Mouse (Mus musculus): ENCODE measurements around the gene Cap2.

The Cap2 gene

DNA sequence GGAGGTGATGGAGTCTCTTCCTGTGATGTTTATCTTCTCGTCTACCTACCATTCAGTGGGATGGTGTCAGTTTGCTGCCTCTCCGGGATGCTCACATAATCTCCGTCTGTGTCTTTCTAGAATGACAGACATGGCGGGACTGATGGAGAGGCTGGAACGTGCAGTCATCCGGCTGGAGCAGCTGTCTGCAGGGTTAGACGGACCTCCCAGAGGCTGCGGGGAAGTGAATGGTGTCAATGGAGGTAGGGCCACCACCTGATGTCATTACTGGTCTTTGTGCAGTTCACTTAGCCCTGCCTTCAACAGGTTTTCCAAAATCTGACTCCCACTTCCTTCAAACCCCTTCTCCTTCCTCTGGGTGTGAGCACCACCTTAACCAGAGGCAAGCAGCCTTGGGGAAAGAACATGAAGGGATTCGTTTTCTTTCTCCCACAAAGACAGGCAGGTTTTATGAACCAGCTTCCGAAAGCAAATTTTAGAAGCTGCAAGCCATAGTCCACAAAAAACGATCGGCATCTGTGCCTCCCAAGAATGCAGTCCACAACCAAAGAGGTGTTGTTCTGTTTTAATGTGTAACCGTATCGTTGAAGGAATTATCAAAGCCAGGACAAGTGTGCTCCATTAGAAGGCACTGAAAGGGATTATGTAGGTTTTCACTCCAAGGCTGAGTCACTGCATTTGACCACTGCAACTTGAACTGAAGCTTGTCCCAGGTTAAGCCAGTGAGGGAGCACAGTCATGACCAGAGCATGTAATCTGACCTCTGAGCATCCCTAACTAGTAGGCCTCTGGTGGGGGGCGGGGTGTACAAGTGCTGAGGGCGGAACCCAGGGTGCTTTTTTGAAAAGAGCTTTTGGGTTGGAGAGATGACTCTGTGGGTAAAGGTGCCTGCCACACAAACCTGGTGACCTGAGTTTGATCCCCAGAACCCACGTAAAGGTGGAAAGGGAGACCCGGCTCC, 23.9 kb downstream of the Cap2 start:
- no peak for DNase-seq (ENCODE audit: low spot score)

DNA sequence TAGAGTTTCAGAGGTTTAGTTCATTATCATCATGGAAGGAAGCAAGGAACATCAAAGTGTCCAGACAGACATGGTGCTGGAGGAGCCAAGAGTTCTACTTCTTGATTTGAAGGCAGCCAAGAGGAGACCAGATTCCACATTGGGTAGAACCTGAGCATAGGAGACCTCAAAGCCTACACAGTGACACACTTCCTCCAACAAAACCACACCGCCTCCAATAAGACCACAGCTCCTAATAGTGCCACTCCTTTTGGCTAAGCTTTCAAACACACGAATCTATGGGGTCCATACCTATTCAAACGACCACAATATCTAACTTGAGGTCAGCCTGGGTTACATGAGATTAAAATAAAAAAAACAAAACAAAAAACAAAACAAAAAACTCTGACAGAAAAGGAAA, 25.0 kb downstream of the Cap2 start:
- no peak for DNase-seq (ENCODE audit: low spot score)

DNA sequence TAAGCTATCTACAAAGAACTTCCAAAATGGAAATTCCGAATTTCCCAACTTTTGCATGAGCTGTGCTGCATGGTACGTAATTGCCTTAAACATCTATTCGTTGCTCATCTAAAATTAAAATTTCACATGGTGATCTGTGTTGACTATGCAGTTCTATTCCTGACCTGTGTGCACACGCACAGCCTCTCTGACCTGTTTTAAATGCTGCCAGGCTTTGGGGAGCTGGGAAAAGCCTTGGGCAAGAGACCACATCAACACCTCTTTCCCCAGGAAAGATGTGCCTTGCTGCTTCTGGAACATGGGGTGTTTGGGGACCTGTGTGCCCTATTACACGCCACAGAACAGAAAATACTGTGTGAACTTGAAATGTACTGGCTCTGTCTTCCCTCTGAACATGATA, 25.7 kb downstream of the Cap2 start:
- no peak for DNase-seq (ENCODE audit: low spot score)

DNA sequence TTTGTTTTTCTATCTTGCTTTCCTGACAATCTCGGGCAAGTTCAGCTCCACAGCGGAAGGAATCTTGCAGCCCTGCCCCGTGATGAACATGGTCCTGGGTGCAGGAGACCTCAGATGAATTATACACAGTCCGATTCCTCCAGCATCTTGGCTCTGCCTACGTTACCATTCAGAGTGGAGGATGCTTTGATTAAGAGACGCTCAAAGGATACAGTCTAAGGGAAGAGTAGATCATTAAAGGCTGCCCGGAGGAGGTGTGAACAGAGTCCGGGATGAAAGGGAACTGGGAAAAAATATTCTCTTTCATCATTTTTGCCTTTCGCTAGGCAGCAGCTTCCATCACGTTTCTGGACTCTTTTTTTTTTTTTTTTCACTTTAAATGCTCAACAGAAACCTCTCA, 27.4 kb downstream of the Cap2 start:
- DNase-seq (ENCODE audit: low spot score) = no peak

DNA sequence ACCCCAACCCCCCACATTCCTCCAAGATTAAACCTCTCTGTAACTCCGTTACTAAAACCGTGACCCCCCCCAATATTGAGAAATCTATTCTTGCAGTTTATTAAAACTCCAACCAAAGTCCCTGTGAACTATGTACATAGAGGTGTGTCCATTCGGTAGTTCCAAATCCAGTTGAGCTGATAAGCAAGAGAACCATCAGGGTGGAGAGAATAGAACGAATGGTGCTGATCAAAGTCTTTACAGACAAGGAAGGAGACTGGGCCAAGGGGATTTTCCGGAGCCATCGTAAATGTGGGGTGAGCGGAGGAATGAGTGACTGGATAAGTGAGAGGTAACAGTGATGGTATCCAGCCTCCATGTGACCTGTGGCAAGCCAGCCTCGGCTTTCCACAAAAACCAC, 28.9 kb downstream of the Cap2 start:
- no peak for DNase-seq (ENCODE audit: low spot score)

DNA sequence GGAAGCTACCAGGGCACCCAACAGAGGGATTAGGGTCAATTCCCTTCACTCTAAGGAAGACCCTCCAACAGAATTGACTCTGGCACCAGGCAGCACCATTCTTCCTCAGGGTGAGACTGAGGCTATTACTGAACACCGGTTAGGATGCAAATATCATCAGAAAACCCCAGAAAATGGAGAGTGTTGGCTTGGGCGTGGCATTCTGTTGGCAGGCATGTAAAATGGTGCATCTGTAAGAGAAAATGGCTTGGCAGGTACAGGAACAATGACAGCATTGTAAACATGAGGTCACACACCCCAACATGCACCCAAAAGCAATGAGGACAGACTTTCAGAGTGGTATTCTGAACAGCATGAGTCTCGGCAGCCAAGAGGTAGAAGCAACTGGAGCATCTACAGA, 30.0 kb downstream of the Cap2 start:
- no peak for DNase-seq (ENCODE audit: low spot score)

DNA sequence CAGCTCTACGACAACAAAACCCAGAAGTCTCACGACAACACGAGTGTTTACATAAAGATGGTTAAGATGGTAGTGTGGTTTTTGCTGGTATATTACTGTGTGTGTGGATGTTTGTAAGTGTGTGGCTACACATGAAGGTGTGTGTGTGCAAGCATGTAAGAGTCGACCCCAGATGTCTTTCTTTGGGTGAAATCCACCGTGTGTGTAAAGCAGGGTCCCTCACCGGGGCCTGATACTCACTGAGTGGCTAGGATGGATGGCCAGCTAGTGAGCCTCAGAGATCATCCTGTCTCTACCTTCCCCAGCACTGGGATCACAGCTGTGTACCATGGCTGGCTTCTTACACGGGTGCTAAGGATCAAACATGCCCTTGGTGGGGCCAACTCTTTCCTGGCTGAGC, 30.6 kb downstream of the Cap2 start:
- no peak for DNase-seq (ENCODE audit: low spot score)

DNA sequence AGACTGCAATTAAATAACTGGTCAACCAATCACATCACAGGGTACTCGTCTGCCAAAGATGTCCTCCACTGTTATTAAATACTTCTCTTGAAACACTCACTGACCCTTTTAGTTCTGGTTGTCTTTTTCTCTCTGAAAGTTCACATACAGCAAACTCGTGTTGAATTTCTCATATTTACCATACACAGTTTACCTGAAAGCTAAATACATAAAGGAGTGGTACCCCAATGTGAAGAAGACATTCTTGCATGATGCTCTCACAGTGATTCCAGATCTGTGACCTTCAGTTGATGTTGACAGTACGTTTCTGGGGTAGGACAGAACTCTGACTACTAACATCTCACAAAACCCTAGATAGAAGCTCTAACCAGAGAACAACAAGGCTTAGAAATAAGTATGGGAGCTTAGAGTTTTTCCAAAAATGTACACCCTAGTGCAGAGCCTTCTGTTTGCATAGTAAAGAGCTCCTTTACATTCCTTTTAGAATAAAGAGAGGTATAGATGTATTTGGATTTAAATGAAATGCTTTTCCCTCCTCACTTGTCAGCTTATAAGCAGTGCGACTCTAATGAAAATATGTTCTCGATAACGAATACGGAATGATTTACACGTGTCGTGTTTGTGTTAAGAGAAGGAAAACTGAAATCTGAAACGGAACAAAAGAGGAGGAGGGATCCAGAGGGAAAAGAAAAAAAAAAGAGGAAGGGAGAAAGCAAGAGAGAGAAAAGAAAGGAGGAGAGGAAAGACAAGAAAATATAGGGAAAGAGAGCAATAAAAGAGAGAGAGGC, 31.9 kb downstream of the Cap2 start:
- no peak for DNase-seq (ENCODE audit: low spot score)

DNA sequence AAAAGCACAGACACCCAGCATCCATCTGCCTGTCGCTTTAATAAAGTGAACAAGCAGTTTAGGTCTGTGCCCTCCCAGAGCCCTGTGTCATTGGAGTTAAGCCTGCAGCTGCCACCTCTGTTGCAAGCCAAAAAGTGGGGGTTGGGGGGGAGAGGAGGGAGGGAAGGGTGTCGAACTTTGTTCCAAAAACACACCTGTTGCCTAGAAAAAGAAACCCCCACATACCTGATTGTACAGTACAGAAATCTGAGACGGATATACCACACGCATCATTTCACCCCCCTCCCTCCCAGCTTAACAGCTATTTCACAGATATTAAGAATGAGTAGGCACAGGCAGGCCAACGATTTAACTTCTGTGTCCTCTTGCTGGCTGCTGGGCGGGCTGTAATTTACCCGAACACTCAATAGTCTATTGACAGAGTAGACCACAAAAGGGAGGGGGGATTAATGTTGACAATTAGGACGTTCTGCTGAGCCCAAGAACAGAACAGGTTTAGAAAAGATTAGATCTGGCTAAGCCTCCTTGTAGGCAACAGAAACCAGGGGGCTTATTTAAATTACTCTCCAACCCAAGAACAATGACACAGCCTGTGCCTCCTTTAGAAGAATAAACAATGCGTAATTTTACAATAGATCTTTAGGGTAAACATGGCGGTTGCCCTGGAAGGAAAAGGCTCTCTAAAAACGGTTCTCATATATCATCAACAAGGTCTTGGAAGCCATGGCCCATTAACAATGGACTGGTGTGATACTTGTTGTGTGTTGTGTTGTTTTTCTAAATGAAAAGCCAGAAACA, 32.7 kb downstream of the Cap2 start:
- DNase-seq (ENCODE audit: low spot score) = no peak

DNA sequence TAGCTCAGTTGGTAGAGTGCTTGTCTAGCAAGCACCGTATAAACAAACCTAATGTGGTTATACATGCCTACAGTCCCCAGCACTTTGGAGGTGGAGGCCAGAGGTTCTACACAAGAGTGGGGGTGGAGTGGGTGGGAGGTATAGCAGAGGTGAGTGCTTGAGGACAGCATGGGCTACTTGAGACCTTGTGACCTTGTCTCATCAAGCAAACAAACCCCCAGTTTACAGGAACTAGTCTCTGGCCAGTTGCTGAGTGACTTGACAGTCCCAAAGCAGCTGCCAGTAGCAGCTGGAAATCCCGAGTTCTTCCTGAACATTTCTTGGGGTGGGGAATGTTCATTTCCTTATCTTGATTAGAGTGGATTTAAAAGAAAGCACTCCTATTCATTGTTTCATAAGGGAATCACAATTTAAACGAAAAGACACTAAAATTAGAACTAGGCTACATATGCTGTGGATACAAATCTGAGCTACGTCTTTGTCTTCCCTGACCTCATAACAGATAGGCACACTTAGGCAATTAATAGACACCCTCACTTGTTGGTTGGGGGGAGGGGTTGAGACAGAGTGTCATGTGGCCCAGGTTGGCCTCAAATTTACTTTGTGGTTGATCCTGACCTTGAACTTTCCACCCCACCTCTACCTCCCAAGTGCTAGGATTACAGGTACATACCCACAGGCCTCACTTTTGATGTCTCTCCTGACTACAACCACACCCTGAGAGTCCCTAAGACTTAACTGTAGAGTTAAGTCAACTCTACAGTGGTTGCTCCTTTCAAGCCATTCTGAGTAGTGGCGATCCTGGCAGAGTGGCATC, 33.5 kb downstream of the Cap2 start:
- no peak for DNase-seq (ENCODE audit: low spot score)

DNA sequence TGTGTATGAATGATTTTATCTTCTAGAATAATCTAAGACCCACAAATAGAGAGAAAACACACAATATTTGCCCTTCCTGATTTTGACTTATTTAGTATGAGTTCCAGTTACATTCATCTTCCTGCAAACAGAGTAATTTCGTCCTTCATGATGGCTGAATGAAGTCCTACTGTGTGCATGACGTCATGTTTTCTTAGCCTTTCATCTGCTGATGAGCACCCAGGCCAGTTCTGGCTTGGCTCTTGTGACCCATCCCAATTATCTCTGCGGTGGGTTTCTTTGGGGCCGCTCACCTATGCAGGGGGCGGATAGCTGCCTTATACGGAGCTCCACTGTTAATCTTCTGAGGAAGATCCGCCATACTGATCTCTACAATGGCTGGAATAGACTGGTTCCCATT, 37.6 kb downstream of the Cap2 start:
- DNase-seq (ENCODE audit: low spot score) = no peak

DNA sequence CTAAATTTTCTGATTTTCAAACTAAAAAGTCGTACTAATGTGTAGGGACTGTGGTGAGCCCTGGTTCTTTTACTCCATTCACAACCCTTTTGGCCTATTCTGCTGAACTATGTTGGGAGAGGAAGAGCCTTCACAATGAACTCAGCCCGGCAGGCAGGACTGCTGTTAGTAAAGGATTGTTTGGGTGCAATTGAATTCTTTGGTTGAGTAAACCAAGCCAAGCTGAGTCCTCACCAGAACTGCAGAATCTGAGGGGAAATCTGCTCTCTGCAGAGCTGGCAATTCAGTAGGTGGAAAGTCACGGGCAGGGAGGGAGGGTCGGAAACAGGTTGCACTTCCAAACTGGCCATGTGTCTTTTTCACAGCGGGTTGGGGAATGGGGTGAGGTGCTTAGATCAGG, 39.3 kb downstream of the Cap2 start:
- DNase-seq (ENCODE audit: low spot score) = no peak

DNA sequence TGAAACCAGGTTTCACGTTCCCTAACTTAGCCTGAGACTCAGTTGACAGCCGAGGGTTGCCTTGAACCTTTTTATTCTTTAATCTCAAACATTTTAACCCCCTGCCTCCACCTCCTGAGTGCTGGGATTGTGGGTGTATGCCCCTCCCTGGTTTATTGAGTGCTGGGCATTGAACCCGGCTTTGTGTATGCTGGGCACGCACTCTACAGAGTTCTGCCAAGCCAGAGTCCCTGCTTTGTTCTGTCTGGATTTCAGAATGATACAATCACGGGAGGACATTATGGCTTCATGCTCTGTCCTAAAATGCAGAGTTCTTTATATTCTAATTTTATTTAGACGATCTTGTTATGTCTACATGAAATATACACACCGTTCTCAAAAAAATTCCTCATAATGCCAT, 41.1 kb downstream of the Cap2 start:
- DNase-seq (ENCODE audit: low spot score) = no peak

DNA sequence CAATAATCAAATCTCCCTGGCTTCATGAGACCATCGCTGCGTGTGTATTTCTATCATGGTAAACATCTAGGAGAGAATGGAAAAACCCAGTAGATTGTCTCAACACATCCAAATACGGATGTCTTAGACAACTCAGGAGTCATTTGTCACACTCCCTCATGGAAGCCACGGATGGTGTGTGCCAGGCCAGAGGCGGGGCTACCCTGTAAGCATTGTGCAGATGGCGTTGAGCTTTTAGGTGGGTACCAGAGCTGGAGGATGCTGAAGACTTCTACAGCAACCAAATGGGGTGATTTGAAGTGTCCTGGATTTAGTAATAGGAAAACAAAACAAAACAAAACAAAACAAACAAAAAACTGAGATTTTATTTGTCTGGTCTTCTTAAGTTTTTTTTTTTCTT, 43.0 kb downstream of the Cap2 start:
- no peak for DNase-seq (ENCODE audit: low spot score)

DNA sequence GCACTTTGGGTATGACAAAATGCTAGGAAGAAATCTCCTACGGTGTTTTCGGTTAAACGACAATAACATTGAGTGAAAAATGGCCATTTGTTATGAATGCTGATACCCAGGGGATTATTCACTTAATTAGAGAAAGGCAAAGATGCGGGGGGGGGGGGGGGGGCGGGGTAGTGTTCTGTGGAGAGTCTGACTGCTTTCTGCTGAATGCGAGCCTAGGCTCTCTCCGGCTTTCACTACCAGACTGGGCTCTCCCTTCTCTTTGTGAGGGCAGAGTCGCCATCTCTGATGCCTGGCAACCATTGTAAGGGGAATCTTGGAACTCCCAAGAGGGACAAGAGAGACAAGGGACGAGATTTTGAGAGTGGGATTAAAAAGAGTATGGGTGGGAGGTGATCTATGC, 43.4 kb downstream of the Cap2 start:
- DNase-seq (ENCODE audit: low spot score) = no peak

DNA sequence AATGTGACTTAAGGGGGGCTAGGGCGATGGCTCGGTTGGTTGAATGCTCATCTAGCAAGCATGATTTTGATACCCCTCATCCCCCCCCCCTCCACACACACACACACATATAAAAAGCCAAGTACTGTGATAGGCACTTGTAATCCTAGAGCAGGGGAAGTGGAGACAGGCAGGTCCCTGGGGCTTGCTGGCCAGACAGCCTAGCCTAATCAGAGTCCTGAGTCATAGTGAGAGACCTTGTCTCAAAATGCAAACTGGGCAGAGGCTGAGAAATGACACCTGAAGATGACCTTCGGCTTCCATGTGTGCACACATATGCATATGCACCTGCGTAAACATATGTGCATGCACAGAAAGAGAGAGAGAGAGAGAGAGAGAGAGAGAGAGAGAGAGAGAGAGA, 45.2 kb downstream of the Cap2 start:
- DNase-seq (ENCODE audit: low spot score) = no peak

DNA sequence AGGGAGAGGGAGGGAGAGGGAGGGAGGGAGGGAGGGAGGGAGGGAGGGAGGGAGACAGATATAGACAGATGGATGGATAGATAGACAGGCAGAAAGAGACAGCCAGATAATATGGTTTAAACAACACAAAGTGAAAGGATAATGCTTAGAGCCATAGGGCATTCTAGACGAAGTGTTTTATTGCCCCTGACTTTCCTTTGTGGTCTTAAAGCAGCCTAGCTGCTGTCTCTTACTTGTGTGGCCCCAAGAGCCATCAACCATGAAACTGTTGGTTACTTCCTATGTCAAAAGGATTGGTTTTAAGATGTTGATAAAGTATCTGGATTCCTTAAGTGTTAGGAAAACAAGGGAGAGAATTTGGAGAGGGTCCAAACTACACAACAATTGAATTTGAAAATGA, 45.6 kb downstream of the Cap2 start:
- DNase-seq (ENCODE audit: low spot score) = no peak

DNA sequence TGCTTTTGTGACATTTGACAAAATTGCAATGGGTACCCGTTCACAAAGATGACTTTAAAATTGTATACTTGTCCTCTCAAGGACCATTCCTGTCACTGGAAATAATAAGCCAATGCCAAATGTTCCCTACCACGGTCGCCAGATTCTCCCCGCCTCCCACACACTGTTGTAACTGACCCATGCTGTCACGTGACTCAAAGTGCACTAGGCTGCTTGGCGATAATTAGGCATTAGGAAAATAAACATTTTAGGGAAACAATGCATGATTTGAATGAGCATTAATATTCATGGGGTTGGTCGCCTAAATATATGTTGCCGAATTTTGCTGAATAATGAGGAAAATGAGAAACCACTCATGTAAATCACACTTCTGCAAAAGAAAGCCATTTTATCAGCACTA, 46.5 kb downstream of the Cap2 start:
- DNase-seq (ENCODE audit: low spot score) = no peak

DNA sequence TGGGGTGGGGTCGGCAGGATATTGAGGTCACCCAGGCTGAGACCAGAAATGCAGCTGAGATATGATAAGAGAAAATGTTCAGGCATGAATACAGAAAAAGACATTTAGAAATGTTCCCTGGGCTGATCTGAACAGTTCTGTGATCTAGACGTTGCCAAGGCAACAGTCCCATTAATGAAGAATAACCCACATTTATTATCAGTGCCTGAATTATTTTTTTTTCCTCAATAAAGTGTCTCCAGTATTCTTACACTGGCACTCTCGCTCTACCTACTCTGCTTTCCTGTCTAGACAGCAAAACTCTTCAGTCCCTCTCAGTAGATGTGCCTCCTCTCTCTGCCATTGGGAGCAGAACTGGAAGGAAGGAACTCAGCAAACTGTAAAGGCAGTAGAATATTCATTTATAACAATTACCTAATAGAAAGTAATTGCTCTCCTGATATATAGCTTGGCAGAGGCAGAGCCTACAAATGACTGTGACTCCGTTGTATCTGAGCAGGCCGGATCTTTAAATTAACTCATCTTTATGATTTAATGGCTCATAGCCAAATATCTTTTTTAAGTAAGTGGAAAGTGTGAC, 47.0 kb downstream of the Cap2 start:
- DNase-seq (ENCODE audit: low spot score) = no peak

DNA sequence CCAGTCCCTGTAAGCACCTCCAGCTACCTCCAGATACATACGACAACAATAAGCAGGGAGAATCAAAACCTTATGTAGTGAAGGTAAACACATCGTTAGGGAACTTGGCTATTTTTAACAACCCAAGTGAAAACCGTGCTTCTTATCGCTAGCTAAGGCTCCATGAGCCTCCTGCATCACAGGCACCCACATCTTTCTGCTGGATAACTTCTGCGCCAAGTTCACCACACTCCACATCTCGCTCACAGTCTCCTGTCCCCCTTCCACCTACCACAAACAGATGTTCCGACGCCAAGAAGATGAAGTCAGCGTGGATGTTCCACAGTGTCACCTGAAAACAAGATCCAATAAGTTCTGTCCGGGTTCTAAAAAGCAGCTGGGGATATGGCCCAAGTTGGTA, 49.0 kb downstream of the Cap2 start:
- no peak for DNase-seq (ENCODE audit: low spot score)

DNA sequence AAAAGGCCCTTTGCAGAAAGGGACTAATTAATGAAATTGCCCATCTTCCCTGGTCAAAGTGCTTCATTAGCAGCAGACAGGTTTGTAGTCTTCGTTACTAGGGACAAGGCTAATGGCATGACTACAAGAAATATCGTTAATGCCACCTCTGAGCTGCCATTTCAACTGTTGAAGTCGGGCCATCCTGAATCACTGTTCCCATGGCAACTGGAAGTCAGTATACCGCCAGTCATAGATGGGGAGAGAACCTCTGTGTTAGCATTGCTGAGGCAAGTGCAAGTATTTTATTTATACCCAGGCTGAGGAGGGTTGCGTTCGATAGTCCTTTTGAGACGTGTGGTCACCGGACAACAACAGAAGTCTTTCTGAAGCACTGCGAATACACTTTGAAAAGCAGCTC, 53.1 kb downstream of the Cap2 start:
- no peak for DNase-seq (ENCODE audit: low spot score)

Data from ovary, postnatal 14 days (tissue).